Mouse (Mus musculus) intestine, embryonic 14.5 days (tissue): Measurements from ENCODE around the gene Rbm19. TPM values are rescaled to one million over a fixed set of nuclear protein-coding genes. Genes with fewer than 3 reads are reported as not detected.

Experiments
- ATAC-seq: fragments of 200-750 bp; cut with Nextera tagmentation; replicated peaks from 2 replicates; pipeline ENCODE4 v1.8.0; 2017; ENCODE audit warnings: low read depth, moderate number of reproducible peaks, moderate TSS enrichment, moderate library complexity; ENCODE audit not compliant: low FRiP score, low TSS enrichment
- DNase-seq: peaks from one replicate; pipeline ENCODE4 v3.0.0-alpha.2; 2018; ENCODE audit warnings: low spot score
- H3K27ac ChIP-seq: fragments of 300-500 bp; sonication (generic); 2 replicates; pipeline ENCODE4 v1.5.1; 2014; ENCODE audit warnings: low read depth, mild to moderate bottlenecking, control low read depth
- H3K27me3 ChIP-seq: fragments of 300-500 bp; sonication (generic); replicated peaks from 2 replicates; pipeline ENCODE4 v1.6.1; 2014; ENCODE audit warnings: low read length, control low read depth; ENCODE audit not compliant: control insufficient read depth, insufficient read depth
- H3K36me3 ChIP-seq: fragments of 300-500 bp; sonication (generic); 2 replicates; pipeline ENCODE4 v1.6.1; 2014; ENCODE audit warnings: low read length, control low read depth; ENCODE audit not compliant: control insufficient read depth, insufficient read depth
- H3K4me1 ChIP-seq: fragments of 300-500 bp; sonication (generic); replicated peaks from 2 replicates; pipeline ENCODE4 v1.6.1; 2014; ENCODE audit warnings: low read length, control low read depth, mixed read lengths; ENCODE audit not compliant: control insufficient read depth, insufficient read depth
- H3K4me2 ChIP-seq: fragments of 300-500 bp; sonication (generic); 2 replicates; pipeline ENCODE4 v1.6.1; 2014; ENCODE audit warnings: low read length
- H3K4me3 ChIP-seq: fragments of 300-500 bp; sonication (generic); 2 replicates; pipeline ENCODE4 v1.5.1; 2014; ENCODE audit warnings: low read depth, low read length, control low read depth, mixed read lengths
- H3K9ac ChIP-seq: fragments of 300-500 bp; sonication (generic); 2 replicates; pipeline ENCODE4 v1.6.1; 2014; ENCODE audit warnings: mild to moderate bottlenecking, low read length
- H3K9me3 ChIP-seq: fragments of 300-500 bp; sonication (generic); 2 replicates; pipeline ENCODE4 v1.6.1; 2016; ENCODE audit warnings: low read length, control low read depth; ENCODE audit not compliant: control insufficient read depth
- WGBS: fragments of 180-500 bp; shearing (Covaris S2); extraction: QIAGEN DNeasy Blood & Tissue Kit; methylation state at CpG from one replicate; pipeline ENCODE4 v1.1.7; 2014; 5-methylcytosine and 5-hydroxymethylcytosine counted together
- polyA plus RNA-seq: library from polyadenylated mRNA; unstranded; fragments of >200 nt; fragmentation: Nextera tagmentation; extraction: Ambion mirVana; gene quantifications from 2 replicates; pipeline ENCODE4 v1.2.1, GENCODE M21; 2014

The Rbm19 gene
- polyA plus RNA-seq, 1 experiment from 2014 or later: 29.2 TPM

GRCm38 (mm10) chr5:120137038-120137437, 20.8 kb downstream of the Rbm19 start:
- H3K36me3 ChIP-seq: peaks cover 30% of the 10 kb centered on the region
- no peaks in the 10 kb centered on the region for H3K9me3 ChIP-seq
- H3K27me3 ChIP-seq: no peaks in the 10 kb centered on the region
- DNase-seq (no peak), ATAC-seq (no peak)
- no peaks in the 10 kb centered on the region for H3K4me1 ChIP-seq
- WGBS: 92% methylated on average over 5 of the region's 5 CpGs
- H3K9ac ChIP-seq: no peak overlapping the region
- H3K27ac ChIP-seq: no peak overlapping the region
- H3K4me3 ChIP-seq: no peak overlapping the region
- H3K4me2 ChIP-seq: no peak overlapping the region

DNA sequence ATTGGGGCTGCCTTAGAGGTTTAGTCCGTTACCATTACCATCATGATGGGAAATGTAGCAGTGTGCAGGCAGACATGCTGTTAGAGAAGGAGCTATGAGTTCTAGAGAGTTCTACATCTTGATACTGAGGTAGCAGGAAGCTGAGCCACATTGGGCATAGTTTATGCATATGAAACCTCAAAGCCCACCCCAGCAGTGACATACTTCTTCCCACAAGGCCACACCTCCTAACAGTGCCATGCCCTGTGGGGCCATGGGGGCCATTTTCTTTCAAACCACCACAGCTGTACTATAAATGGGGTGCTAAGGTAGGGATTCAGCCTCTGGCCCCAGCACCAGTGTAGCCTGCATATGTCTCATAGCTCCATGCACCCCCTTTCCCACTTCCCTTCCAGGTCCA, 21.6 kb downstream of the Rbm19 start:
- H3K36me3 ChIP-seq: peaks cover 33% of the 10 kb centered on the region
- DNase-seq (no peak), ATAC-seq (no peak)
- 92% methylated on average over 1 of the region's 1 CpGs for WGBS
- no peak overlapping the region for H3K4me3 ChIP-seq
- H3K9ac ChIP-seq: no peak overlapping the region
- H3K27me3 ChIP-seq: no peaks in the 10 kb centered on the region
- no peak overlapping the region for H3K4me2 ChIP-seq
- H3K27ac ChIP-seq: no peak overlapping the region
- H3K9me3 ChIP-seq: no peaks in the 10 kb centered on the region
- H3K4me1 ChIP-seq: no peaks in the 10 kb centered on the region

GRCm38 (mm10) chr5:120138406-120138805, 22.1 kb downstream of the Rbm19 start:
- Histone ChIP-seq H3K9ac (no peak overlapping the region), H3K4me3 (no peak overlapping the region), H3K36me3 (peaks cover 28% of the 10 kb centered on the region), H3K27me3 (no peaks in the 10 kb centered on the region), H3K4me1 (no peaks in the 10 kb centered on the region), H3K4me2 (no peak overlapping the region), H3K9me3 (no peaks in the 10 kb centered on the region), H3K27ac (no peak overlapping the region)
- WGBS: 93% methylated on average over 3 of the region's 3 CpGs
- DNase-seq: no peak
- ATAC-seq: no peak

DNA sequence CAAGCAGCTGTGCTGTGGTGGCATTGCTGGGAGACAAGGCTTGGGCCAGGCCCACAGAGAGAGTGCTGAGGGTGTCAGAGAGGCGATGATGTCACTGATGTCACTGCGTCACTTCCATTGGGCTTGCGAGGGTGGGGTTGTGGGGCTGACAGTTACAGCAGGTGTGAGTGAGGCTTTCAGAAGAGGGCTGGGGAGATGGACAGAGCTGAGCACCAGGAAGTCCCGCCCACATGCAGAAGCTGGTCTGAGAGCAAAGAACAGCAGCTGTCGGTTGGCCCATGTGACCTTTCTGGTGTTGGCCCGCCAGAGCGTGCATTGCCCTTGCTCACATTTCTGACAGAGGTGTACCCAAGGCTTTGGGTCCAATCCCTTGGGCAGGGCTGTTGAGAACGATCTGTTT, 23.0 kb downstream of the Rbm19 start:
- no peaks in the 10 kb centered on the region for H3K4me1 ChIP-seq
- peaks cover 29% of the 10 kb centered on the region for H3K36me3 ChIP-seq
- no peak overlapping the region for H3K4me2 ChIP-seq
- H3K9ac ChIP-seq: no peak overlapping the region
- H3K27me3 ChIP-seq: no peaks in the 10 kb centered on the region
- DNase-seq (no peak), ATAC-seq (no peak)
- no peak overlapping the region for H3K27ac ChIP-seq
- WGBS: 64% methylated on average over 8 of the region's 8 CpGs
- H3K9me3 ChIP-seq: no peaks in the 10 kb centered on the region
- no peak overlapping the region for H3K4me3 ChIP-seq

- H3K4me2 ChIP-seq: no peak overlapping the region
- H3K9ac ChIP-seq: no peak overlapping the region
- peaks cover 47% of the 10 kb centered on the region for H3K36me3 ChIP-seq
- no peak for DNase-seq
- H3K9me3 ChIP-seq: no peaks in the 10 kb centered on the region
- 47% methylated on average over 7 of the region's 7 CpGs for WGBS
- H3K4me1 ChIP-seq: no peaks in the 10 kb centered on the region
- ATAC-seq: no peak
- H3K4me3 ChIP-seq: no peak overlapping the region
- no peaks in the 10 kb centered on the region for H3K27me3 ChIP-seq
- H3K27ac ChIP-seq: no peak overlapping the region
These were observed 27.7 kb downstream of the Rbm19 start for GRCm38 (mm10) chr5:120143941-120144340.

DNA sequence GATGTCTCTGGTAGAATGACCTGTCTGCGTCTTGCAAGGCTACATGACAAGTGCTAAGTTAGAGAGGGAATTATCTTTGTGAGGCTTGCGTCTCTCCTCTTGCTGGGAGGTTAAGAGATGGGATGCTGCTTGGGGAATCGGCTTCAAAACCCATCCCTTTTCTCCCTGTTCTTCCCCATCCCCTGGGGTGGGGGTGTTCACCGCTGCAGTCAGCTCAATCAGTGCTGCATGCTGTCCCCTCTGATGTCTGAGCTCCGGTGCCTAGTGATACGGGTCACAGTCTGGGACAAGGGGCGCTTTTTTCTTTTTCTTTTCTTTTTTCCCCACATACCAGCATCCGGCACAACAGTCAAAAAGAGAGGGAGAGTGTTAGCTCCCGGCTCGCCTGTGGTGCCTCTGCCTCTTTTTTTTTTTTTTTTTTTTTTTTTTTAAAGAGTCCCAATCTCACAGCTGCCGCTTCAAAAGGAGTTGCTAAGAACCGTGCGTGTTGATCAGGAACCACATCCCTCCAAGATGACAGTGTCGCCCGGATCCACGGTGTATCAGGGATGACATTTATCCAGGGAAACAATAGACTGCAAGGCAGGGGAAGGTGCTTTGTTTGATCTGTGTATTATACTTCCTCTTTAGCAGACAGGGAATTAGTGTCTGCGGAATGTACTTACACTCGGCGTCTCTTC, 29.2 kb downstream of the Rbm19 start:
- Histone ChIP-seq H3K4me3 (no peak overlapping the region), H3K27me3 (no peaks in the 10 kb centered on the region), H3K9me3 (no peaks in the 10 kb centered on the region), H3K9ac (no peak overlapping the region), H3K27ac (no peak overlapping the region), H3K4me1 (no peaks in the 10 kb centered on the region), H3K36me3 (peaks cover 52% of the 10 kb centered on the region), H3K4me2 (no peak overlapping the region)
- DNase-seq: no peak
- no peak for ATAC-seq
- WGBS: 84% methylated on average over 19 of the region's 19 CpGs

- no peak overlapping the region for H3K27ac ChIP-seq
These were observed 29.8 kb downstream of the Rbm19 start for GRCm38 (mm10) chr5:120146051-120146385.

GRCm38 (mm10) chr5:120146909-120147308, 30.6 kb downstream of the Rbm19 start:
- no peak for ATAC-seq
- Histone ChIP-seq H3K36me3 (peaks cover 41% of the 10 kb centered on the region), H3K9me3 (no peaks in the 10 kb centered on the region), H3K9ac (no peak overlapping the region), H3K27ac (no peak overlapping the region), H3K4me1 (no peaks in the 10 kb centered on the region), H3K4me3 (no peak overlapping the region), H3K4me2 (no peak overlapping the region), H3K27me3 (no peaks in the 10 kb centered on the region)
- WGBS: 66% methylated on average over 3 of the region's 3 CpGs
- no peak for DNase-seq

More at GRCm38 (mm10) chr5:120146051-120146385, 29.8 kb downstream of the Rbm19 start:
- 59% methylated on average over 11 of the region's 11 CpGs for WGBS
- peak; percentile 74 for DNase-seq
- ATAC-seq: 0 out of 2 replicates have a peak, but pooled peaks have one; percentile 28
- Histone ChIP-seq H3K4me2 (no peak overlapping the region), H3K9ac (no peak overlapping the region), H3K4me1 (no peaks in the 10 kb centered on the region), H3K36me3 (peaks cover 48% of the 10 kb centered on the region), H3K9me3 (no peaks in the 10 kb centered on the region), H3K4me3 (no peak overlapping the region), H3K27me3 (no peaks in the 10 kb centered on the region)

- no peak overlapping the region for H3K4me2 ChIP-seq
- no peaks in the 10 kb centered on the region for H3K27me3 ChIP-seq
- no peak overlapping the region for H3K4me3 ChIP-seq
- no peak for DNase-seq
- peaks cover 40% of the 10 kb centered on the region for H3K36me3 ChIP-seq
- 92% methylated on average over 9 of the region's 9 CpGs for WGBS
- H3K4me1 ChIP-seq: no peaks in the 10 kb centered on the region
- no peak for ATAC-seq
- no peak overlapping the region for H3K9ac ChIP-seq
- no peak overlapping the region for H3K27ac ChIP-seq
- no peaks in the 10 kb centered on the region for H3K9me3 ChIP-seq
These were observed 32.0 kb downstream of the Rbm19 start for GRCm38 (mm10) chr5:120148246-120148645.
